Mouse (Mus musculus): ENCODE measurements around the gene Tgm3.

Gene Tgm3

DNA sequence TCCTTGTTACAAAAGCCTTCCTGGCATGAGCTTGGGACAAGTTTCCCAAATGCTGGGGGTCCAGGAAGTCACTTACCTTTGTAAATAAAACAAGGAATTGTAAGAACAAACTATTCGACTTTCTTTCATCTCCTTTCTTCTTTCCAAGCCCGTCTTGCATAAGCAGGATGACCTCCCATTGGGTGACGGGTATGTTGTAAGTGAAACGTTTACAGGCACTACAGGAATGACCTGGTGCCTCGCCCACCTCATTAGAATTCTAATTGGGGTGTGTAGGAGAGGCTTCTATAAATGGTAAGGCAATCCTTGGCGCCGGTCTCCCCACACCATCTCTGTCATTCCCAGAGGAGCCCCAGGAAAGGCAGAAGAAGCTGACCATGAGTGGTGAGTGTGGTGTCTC lies at the start of gene Tgm3:
Gene Tgm3, plus strand, starts transcription at position 324 of the 400 bp plus-strand sequence.
- DNase-seq = no peak

DNA sequence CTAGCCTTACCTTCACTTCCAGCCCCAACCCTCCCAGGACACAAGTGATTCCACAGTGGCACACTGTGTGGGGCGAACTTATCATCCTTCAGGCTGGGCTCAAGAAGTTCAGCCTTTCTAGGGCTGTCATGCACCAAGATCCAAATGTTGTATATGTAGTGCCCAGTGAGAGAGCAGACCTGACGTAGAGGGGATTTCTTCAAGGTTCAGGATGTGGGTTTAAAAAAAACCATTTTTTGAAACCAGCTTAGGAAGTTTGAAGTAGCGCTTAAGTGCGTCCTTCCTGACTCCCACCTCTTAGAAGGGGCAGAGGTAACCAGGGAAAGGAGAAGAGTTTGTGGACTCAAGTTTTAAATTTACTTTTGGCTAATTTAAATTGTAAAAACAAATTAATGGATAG lies 31.5 kb upstream of the Tgm3 start:
- DNase-seq = no peak

DNA sequence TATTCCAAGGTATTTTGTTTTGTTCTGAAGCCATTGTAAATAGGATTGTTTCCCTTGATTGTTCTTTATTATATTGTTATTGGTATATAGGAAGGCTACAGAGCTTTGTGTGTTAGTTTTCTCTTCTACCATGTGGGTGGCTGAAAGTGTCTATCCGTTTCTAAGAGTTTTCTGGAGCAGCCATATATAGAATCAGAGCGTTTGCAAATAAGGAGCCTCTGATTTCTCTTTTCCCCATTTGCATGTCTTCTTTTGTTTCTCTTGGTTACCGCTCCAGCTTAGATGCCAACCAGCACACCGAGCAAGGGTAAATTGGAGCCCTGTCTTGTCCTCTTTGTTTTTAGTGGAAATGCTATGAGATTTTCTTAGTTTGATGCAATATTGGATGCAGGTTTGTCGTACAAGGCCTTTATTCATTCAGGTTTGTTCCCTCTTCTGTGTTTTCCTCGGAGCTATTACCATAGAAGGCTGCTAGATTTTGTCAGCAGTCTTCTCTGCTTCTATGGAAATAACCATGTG lies 24.6 kb upstream of the Tgm3 start:
- DNase-seq = no peak

DNA sequence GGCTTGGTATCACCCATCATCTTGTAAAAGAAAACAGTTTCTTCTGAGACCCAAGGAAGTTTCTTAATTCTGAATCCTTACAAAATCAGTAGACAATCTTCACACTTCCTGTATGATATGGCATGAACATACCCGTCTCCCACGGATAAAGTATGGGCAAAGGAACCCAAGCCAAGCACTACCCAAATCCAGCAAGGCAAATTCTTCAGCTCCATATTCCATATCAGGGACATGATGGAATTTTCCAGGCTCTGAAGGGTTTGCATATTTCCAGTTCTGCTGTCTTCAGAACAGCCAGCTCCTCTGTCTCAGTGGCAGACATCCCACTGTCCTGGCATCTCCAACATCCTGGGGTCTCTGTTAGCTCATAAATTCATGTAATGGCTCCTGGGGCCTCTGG lies 22.5 kb upstream of the Tgm3 start:
- no peak for DNase-seq

DNA sequence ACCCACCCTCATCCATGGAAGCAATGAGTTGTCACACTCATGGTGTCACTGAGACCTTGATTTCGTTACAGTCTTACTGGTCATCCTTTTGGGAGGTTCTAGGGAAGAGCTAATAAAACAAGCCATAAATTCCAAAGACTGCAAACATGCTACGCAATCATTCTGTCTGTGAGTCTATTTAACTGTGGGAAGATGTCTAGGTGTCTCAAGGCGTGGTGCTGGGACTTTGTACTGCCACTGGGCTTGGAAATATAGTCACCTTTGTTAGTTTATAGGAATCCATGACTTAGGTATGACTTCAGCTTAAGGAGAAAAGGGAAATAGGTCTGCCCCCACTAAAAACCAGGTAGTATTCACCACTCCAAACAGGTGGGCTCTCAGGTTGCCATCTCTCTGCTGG lies 17.7 kb upstream of the Tgm3 start:
- no peak for DNase-seq

DNA sequence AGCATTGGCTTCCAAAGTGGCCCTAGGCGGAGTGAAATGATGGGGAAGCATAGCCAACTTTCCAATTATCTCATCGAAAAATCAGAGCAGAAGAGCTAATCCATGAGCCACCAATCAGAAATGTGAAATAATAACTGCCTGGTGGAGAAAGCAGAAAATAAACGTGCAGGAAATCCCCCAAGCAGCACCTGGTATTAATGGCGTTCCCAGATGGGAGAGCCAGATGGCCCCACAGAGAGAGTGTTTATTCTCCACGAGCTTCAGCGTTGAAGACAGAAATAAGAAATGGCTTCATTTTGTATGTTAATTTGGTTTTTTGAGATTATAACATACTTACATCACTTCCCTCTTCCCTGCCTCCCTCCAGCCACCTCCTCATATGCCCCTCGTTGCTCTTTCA lies 13.7 kb upstream of the Tgm3 start:
- peak; percentile 53 for DNase-seq

DNA sequence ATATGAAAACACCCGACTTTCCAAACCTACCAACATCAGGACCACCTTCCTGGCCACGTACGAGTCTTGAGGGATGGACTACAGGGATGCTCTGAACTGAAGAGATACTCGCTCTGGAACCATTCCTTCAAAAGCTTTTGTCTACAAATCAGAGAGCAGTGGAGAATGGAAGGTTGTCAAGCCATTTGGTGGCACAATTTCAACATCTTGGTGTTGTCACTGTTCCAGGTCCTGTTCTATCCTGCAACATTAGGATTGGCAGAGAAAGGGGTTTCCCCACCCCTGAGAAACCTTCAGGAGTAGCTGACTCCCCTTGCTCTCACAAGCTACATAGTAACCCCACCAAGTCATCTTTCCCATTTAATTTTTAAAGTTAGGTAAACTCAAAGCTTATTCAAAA lies 12.9 kb upstream of the Tgm3 start:
- peak; percentile 33 for DNase-seq

DNA sequence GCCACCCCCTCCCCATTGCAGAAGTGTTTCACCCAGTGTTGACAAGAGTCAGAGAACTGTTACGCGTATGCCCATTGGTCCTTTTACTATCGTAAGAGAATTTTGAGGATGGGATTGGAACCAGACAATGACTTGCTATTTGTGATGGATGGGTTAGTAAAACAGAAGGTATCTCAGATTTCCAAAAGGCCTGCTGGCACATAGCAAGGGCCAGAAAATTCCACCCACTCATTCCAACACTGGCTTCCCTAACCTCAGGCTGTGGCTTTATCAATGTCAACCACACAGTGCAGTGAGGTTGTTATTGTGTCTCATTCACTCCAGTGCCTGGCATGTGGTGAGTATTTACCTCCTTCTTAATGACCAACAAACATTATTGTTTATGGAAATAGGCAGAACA lies 11.5 kb upstream of the Tgm3 start:
- peak; percentile 13 for DNase-seq

DNA sequence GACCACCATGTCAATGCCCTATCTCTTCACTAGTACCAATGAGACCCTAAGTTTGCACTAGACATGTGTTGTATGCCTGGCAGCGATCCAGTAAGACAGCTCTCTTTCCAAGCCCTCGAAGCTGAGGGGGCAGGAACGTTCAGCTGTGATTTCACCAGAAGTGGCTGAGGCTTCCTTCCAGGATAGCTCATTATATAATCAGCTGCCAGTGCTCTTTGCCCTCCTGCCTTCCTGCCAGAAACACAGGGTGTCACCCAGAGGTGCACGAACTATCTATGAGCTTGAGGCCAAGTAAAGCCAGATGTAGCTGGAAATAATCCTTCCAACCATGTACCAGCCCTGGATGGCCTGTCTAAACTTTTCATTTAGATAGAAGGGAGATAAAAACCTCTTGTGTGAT lies 8.1 kb upstream of the Tgm3 start:
- no peak for DNase-seq

DNA sequence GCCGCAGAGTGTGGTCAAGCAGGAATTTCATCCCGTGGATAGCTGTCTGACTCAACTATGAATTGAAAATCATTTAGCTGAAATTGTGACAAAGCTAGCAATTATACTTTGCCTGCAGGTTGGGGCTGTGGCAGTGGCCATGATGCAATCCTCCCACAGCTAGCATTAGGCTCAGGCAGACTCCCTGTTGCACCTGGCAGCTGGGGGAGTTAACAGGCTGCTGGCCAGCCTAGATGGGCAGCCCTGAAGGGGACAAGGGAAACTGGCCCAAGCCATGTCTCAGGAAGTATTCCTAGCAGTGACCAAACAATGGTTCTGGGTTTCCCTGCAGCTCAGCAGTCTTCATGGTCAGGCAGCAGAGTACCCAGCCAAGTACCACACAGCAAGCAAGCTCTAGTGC lies 2.8 kb upstream of the Tgm3 start:
- DNase-seq = no peak

DNA sequence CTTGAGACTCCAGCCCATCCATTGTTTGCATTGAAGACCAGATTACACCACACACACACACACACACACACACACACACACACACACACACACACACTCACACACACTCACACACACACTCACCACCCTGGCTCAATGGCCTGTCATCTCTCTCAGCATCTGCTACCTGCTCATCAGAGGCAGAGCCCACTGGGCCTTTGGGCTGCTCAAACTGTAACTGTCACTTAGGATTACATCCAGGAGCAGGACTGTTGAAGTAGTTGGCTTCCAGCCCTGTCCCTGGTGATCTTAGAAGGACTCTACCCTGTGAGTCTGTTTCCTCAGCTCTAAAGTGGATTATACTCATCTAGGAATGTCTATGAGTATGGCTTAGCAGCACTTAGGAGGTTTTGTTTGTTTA lies 1.5 kb downstream of the Tgm3 start:
- no peak for DNase-seq

DNA sequence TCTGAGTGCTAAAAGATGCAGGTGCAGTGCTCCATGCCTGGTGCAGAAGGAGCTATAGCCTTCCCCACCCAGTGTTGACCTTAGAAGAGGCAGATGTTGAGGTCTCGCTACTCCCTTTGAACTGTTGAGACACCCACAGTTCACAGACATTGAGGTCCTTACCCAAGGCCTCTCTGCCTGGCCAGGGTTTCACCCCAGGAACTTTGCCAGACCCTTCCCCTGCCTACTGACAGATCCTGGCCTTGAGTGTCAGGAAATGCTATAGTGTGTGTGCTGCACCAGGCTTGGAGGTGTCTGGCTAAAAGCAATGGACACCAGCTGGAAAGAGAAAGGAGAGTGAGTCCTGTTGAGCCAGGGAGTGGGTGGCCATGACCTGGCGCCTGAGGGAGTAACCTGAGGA lies 3.0 kb downstream of the Tgm3 start:
- DNase-seq = no peak

DNA sequence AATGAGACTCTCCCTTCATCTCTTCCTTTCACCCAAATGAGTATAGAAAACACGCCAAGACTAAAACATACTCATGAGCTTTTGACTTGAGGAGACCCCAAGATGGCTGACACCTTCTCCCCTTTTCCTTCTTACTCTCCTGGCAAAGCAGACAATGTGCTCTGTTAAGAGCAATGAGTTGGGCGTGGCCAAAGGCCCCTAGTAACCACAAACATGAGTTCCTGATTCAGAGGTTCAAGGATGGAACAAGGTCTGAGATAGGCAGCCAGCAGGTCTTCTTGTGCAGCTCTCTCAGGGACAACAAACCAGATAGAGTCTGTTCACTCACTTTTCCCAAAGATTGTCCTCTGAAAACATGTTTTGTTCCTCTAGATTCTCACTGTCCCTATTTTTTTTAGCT lies 5.9 kb downstream of the Tgm3 start:
- no peak for DNase-seq

DNA sequence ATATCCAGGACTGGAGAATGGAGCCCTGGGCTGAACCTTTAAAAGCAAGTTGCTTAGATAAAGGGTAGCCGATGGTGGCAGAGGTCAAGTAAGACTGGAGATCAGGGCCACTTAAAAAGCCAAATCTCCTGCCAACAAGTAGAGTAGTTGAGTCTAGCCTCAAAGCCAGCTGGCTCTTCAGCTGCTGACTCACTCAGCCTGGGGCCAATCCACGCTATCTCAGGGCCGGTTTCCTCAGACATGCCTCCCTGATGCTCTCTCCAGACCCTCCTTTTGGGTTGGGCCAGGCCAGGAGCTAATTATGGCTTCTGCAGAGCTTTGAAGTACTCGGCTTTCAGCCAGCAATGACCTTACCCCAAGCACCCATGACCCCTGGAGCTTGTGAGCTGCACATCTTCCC lies 15.7 kb downstream of the Tgm3 start:
- DNase-seq = no peak

DNA sequence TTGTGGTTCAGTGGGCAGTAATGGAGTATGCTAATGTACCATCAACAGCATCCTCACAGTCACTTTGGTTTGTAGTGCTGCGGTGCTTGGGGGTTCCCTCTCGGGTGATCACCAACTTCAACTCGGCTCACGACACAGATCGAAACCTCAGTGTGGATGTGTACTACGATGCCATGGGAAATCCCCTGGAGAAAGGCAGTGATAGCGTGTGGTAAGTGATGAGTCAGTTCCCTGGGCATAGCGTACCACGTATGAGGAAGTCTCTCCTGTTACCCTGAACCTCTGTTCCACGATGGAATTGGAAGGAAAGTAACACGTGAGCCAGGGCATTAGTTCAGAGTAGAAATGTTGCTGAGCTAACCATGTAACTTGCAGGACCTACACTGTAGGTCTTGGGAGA lies 17.7 kb downstream of the Tgm3 start:
- DNase-seq = no peak

DNA sequence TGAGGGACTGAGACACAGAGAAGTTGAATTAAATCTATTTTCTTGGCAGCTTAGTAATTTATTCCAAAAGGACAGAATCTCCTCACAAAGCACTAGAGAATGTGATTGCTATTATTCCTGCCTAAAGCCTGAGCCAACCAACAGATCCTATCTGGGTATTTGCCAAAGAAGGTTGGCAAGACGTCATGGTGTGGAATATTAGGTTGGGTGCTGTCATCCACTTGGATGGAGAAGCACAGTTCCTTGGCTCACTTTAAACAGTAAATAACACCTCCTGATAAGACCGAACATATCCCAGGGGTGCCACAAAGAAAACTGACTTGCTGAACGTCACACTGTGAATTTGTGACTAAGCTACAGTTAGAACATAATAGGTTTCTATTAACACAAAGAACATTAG lies 20.5 kb downstream of the Tgm3 start:
- no peak for DNase-seq

DNA sequence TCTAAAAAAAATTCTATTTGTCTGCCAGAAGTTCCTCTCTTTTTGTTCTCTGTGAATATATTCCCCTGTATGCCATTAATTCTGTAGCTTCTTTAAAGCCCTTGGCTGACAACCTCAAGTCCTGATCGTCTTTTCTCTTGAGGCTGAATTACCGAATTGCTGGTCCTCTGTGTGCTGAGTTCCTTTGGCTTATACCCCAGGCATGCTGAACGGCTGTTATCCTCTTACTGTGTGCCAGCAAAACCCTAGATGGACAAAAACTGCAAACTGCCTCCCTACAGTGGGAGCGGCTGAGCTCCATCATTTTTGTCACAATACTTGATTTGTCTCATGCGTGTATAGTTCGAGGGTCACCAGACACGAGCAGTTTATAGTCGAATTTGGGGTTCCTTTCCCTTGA lies 24.7 kb downstream of the Tgm3 start:
- DNase-seq = no peak

DNA sequence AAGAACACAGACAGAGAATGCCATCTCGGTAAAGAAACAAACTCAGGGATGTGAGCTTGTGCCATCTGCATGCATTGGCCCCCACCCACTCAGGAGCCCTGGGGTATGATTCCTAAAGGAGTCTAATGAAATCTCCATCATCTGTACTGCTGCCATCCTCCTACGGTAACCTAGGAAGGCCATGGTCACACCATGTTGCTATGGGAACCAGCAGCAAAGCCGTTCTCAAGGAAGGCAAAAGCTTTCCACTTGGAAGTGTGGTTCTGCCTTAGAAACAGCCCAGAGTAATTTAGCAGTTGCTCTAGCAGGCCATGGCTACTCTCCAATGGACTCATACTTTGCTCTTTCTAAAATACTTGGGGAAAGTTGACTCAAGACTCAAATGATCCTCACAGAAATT lies 26.8 kb downstream of the Tgm3 start:
- DNase-seq = no peak

DNA sequence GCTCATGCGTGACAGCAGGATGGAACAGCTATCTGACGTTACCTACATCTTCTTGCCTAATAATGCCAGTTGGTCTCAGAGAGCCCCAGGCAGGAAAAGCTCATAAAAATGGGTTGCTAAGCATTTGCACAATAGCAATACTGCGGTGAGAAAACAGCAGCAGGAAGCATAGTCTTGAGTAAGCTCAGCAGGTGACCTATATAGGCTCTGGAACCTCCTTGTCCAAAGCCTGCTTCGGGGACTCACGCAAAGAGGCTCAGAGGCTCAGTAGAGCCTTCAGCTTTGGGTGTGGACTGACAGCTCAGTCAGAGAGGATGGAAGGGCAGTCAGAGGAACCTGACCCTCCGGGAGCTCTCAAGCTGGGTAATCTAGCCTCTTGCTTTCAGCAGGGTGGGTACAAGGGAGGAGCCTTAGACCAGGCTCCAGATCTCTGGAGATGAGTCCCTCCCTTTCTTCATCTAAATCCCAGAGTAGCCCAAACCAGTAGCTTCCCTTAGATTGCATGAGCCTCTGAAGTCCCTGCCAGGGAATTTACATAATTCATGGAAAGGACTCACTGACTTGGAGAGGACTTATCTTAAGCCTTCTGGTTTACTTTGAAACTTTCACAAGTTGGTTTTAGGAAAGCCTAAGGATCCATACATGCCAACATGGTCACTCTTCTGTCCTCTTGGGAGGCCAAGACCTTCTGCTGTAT lies 28.2 kb downstream of the Tgm3 start:
- no peak for DNase-seq

DNA sequence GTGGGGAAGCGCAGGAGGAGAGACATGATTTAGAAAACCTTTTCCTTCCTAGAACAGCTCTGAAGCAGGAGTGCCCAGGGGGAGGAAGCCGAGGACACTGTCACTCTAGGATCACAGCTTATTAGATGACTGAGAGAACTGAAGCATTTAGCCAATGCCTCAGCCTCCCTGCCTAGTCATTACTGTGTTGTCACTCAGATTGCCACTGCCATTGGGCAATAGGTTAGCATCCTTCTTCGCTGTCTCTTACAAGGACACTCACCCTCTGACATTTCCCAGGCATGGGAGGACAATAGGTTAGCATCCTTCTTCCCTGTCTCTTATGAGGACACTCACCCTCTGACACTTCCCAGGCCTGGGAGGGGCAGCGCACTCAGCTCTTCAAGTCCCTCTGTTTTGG lies 31.7 kb downstream of the Tgm3 start:
- no peak for DNase-seq

DNA sequence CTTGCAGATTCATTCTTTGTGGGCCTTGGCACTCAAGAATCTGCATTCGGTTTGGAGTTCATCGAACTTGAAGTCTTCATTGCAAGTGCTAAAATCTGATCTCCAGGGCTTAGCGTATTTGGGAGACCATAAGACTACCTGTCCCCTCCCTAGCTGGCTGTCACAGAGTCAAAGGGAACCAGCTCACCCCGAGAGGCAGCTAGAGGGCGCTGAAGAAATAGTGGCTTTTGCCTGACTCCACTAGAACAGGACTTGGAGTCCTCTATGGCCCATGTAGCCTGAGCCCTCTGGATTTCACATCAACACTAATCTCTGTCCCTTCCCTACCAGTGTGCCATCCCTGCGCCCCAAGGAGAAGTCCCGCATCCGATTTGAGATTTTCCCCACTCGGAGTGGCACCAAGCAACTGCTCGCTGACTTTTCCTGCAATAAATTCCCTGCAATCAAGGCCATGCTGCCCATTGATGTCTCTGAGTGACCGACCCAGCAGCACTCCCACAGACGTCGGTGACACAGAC lies 35.8 kb downstream of the Tgm3 start:
- no peak for DNase-seq

DNA sequence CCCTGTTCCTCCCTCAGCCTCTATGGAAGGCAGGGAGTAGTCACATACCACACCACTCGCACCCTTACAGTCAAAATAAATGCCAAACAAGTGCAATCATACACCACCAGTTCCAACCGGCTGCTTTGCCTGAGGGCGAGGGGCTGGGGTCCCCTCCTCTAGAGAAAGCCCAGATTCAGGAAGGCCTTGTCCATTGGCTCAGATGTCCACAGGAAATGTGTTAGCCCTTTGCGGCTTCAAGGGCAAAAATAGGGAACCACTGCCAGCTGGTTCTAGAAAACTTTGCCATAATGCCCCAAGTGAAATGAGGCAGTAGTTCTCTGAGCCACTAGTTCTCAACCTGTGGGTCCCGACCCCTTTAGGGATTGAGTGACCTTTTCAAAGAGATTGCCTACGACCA lies 36.6 kb downstream of the Tgm3 start:
- no peak for DNase-seq

DNA sequence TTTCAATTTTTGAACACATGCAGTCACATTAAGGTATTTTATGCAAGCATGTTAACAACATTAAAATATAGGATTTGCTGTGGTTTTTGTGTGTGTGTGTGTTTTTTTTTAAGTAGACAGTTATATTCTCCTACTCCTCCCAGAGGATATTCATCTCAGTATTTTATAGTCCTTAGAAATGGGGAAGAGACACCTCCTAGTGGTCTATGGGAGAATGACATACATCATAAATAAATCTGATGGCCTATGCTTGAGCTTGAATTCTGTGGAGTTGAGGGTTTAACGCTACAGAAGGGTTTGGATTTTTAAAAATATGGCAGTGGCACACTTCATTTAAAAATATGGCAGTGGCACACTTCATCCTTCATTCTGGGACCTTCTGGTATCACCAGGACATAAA lies 46.0 kb downstream of the Tgm3 start:
- peak; percentile 20 for DNase-seq

DNA sequence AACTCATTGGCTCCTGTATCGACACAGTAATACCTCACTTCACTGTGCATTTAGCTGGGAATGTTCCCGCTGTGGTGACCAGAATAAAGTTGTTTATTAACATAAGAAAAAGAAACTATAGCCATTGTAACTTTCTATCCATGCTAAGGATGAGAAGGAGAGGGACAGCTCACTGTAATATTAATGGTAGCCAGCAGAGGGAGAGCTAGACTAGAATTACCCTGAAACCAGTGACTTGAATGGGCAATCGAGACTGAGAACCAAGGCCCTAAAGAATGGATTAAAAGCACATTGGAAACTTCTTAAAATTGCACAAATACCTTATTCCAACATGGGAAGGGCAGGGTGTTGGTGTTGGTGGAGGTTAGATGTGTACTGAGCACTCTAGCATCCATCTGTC lies 56.1 kb downstream of the Tgm3 start:
- peak; percentile 22 for DNase-seq

DNA sequence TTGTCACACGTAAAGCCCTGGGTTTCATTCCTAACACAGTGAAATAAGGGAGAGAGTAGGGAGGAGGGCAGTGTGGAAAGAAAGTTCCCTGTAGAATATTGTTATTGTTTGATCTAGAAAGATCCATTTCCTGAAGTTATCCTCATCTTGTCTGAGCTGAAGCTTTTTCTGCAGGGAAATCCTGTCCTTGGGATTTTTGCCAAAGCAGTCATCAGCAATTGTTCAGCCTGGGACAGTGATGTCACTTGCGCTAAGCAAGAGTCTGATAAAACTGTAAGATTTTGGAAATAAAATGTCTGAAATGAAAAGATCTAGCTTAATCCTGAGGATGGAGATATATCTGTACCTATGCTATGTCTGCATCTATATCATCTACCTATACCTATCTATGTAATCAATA lies 58.2 kb downstream of the Tgm3 start:
- DNase-seq = no peak

Data from cerebellum, adult 8-10 months (tissue).